Mouse (Mus musculus) heart, adult 2 months (tissue): Measurements from ENCODE around the gene Itgb2l. TPM values are rescaled to one million over a fixed set of nuclear protein-coding genes. Genes with fewer than 3 reads are reported as not detected.
A peak's percentile ranks its signal among the peaks of the same experiment; 100 is the strongest.

ENCODE experiments used
- DNase-seq, 2 experiments: peaks; one replicate each; pipeline ENCODE4 v3.0.0; 2021
- H3K27ac ChIP-seq: fragments of 200-600 bp; 2 replicates; pipeline ENCODE4 v1.8.1; 2022
- H3K27me3 ChIP-seq: fragments of 200-500 bp; 2 replicates; pipeline ENCODE4 v1.6.1; 2012; ENCODE audit warnings: mild to moderate bottlenecking, low read length, inconsistent platforms, mixed read lengths; ENCODE audit not compliant: control insufficient read depth, insufficient read depth
- H3K36me3 ChIP-seq: fragments of 200-500 bp; 2 replicates; pipeline ENCODE4 v1.6.1; 2012; ENCODE audit warnings: low read length, inconsistent platforms; ENCODE audit not compliant: control insufficient read depth, insufficient read depth
- H3K4me1 ChIP-seq: fragments of 200-500 bp; 2 replicates; pipeline ENCODE4 v1.6.1; 2011; ENCODE audit warnings: low read length; ENCODE audit not compliant: control insufficient read depth, insufficient read depth
- H3K4me3 ChIP-seq: fragments of 200-600 bp; 2 replicates; pipeline ENCODE4 v1.8.1; 2022
- H3K79me2 ChIP-seq: fragments of 200-500 bp; replicated peaks from 2 replicates; pipeline ENCODE4 v1.6.1; 2012; ENCODE audit warnings: mild to moderate bottlenecking, inconsistent platforms, low read length, moderate library complexity, mixed read lengths; ENCODE audit not compliant: control insufficient read depth, insufficient read depth
- H3K9ac ChIP-seq: fragments of 200-500 bp; 2 replicates; pipeline ENCODE4 v1.6.1; 2012; ENCODE audit warnings: low read depth, mild to moderate bottlenecking, control low read depth, inconsistent platforms, low read length, mixed read lengths
- CTCF ChIP-seq: fragments of 200-600 bp; IDR thresholded peaks from 2 replicates; pipeline ENCODE4 v1.8.1; 2022; ENCODE audit warnings: antibody characterized with exemption, mild to moderate bottlenecking, moderate library complexity
- EP300 ChIP-seq: fragments of 200-500 bp; IDR thresholded peaks from 2 replicates; pipeline ENCODE4 v1.6.1; 2011; ENCODE audit warnings: low read depth, low read length, control low read depth; ENCODE audit not compliant: insufficient read depth
- POLR2A ChIP-seq: fragments of 200-500 bp; IDR thresholded peaks from 2 replicates; pipeline ENCODE4 v1.6.1; 2011; ENCODE audit warnings: mild to moderate bottlenecking, low read depth, low read length, control low read depth; ENCODE audit not compliant: insufficient read depth
- WGBS: fragments of 180-500 bp; shearing (Covaris S2); methylation state at CpG from one replicate; pipeline ENCODE4 v1.1.7; 2018; 5-methylcytosine and 5-hydroxymethylcytosine counted together
- intact Hi-C: fragments of 180-260 bp; cut with DNase I; formaldehyde crosslinking; loops from one replicate; pipeline ENCODE4 v1.15.1; 2025
- polyA plus RNA-seq: library from polyadenylated mRNA; depleted of rRNA; stranded (reverse); fragments of >200 nt; gene quantifications from 2 replicates; pipeline ENCODE4 v1.2.3, GENCODE M21; 2012
- total RNA-seq, 2 experiments: library from RNA; stranded (reverse); gene quantifications; 2 replicates each; pipeline ENCODE4 v1.2.3; 2021

The Itgb2l gene
- total and polyA plus RNA-seq, 3 experiments, result not detected

DNA sequence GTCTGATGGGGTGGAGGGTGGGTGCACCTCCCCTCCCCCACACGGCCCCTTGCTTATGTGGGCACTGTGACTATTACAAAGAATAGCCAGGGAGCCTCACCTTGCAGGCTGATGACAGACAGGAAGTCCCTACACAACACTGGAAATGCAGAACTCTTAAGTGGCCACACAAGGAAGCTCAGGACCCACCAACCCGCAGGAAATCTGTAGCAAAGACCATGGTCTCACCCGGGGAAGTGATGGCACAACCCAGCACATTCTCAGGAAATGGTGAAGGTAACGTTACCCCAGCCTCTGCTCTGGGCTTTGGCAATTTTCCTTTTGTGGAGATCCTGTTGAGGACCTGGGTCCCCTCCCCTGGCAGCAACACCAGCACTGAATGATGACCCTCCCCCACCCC, 3.7 kb downstream of the Itgb2l start:
- no peaks in the 10 kb centered on the region for H3K36me3 ChIP-seq
- H3K4me3 ChIP-seq, result no peak overlapping the region
- H3K27ac ChIP-seq, result no peak overlapping the region
- no peaks in the 10 kb centered on the region for H3K27me3 ChIP-seq
- TF ChIP-seq CTCF, result no peak
- no peak for TF ChIP-seq EP300
- no peak for TF ChIP-seq POLR2A
- no peak for DNase-seq
- no peaks in the 10 kb centered on the region for H3K79me2 ChIP-seq
- H3K9ac ChIP-seq, result no peak overlapping the region
- no peaks in the 10 kb centered on the region for H3K4me1 ChIP-seq
- intact Hi-C loops, result no loop called here
- 59% methylated on average over 4 of the region's 4 CpGs for WGBS

DNA sequence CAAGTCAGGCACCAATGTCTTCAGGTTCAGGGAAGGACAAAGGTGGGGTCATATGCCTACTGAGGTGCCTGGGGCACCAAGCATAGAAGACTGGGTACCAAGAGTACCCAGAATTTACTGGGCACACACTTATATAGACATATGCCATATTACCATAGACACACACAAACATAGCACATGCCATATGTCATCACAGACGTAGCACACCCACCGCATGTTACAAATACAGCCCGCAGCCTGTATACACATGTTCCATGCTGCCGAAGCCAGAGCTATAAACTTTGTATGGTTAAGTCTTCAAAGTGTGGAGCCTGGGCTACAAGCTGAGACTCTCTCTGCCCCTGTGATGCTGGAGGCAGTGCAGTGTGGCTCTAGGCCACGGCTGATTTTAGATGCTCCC, 4.5 kb downstream of the Itgb2l start:
- H3K79me2 ChIP-seq, result no peaks in the 10 kb centered on the region
- no peaks in the 10 kb centered on the region for H3K27me3 ChIP-seq
- no peaks in the 10 kb centered on the region for H3K36me3 ChIP-seq
- intact Hi-C loops, result no loop called here
- no peak for DNase-seq
- H3K4me1 ChIP-seq, result no peaks in the 10 kb centered on the region
- no peak for TF ChIP-seq POLR2A
- no peak for TF ChIP-seq CTCF
- no peak for TF ChIP-seq EP300
- H3K27ac ChIP-seq, result no peak overlapping the region
- whole genome bisulfite sequencing, result 88% methylated on average over 5 of the region's 5 CpGs
- H3K9ac ChIP-seq, result no peak overlapping the region
- no peak overlapping the region for H3K4me3 ChIP-seq

DNA sequence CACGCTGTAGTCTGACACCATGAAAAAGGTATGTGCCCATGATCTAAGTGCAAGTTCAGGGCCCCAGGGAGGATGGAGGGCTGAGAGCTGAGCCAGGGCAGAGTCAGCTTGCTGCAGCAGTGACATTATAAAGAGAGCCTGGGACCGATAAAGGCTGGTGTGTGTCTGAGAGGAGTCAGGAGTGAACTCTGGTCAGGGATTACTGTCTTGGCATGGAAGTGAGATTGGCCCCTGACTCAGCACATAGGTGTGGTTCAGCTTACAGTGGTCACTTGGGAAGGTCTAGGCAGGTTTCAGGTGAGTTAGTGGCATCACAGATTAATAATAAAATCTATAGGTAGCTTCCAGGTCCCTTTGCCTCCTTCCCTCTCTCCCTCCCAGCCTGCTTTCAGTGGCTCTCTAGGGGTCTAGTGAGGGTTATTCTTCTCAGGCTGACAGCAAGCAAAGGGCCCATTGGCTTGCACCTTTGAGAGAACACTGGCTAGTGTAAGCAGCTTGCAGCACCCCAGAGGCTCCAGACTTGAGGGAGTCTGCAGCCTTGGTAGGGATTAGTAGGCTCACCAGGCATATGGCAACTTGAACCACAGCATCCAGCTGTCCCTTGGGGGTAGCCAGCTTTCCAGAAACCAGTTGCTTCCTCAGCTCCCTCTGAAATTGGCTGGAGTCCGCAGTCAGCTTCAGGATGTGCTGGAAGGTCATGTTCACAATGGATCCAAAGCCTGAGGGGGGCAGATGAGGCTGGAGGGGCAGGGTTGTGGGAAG, 9.2 kb downstream of the Itgb2l start:
- no peaks in the 10 kb centered on the region for H3K27me3 ChIP-seq
- 60% methylated on average over 3 of the region's 3 CpGs for WGBS
- H3K79me2 ChIP-seq, result no peaks in the 10 kb centered on the region
- H3K4me1 ChIP-seq, result no peaks in the 10 kb centered on the region
- no peak overlapping the region for H3K9ac ChIP-seq
- TF ChIP-seq EP300, result no peak
- no peak for TF ChIP-seq CTCF
- no peak for TF ChIP-seq POLR2A
- intact Hi-C loops, result no loop called here
- H3K36me3 ChIP-seq, result no peaks in the 10 kb centered on the region
- no peak overlapping the region for H3K4me3 ChIP-seq
- H3K27ac ChIP-seq, result no peak overlapping the region
- DNase-seq, result peak in 1 of 2 experiments; percentile 7

DNA sequence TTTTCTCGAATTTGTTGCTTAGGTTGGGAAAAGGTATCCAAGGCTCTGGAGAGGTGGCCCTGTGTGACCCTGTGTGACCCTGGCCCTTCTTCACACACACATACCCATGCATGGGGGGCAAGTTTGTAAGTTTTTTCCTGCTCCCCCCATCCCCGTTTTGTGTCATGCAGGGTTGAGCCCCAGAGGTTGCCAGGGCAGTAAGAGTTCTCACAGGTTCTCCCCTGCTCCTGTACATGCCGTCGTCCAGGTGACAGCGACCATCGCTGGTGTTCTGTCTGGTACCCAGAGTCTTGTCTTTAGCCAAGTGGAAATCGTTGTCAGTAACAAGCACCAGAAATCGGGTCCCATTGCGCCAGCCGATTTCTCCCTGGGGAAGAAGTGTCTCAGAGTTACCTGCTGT, 10.2 kb downstream of the Itgb2l start:
- no peaks in the 10 kb centered on the region for H3K27me3 ChIP-seq
- H3K27ac ChIP-seq, result no peak overlapping the region
- no peak overlapping the region for H3K9ac ChIP-seq
- TF ChIP-seq POLR2A (no peak), CTCF (no peak), EP300 (no peak)
- intact Hi-C loops, result no loop called here
- peak in 1 of 2 experiments; percentile 8 for DNase-seq
- H3K4me3 ChIP-seq, result no peak overlapping the region
- H3K4me1 ChIP-seq, result no peaks in the 10 kb centered on the region
- WGBS, result 80% methylated on average over 10 of the region's 10 CpGs
- no peaks in the 10 kb centered on the region for H3K79me2 ChIP-seq
- no peaks in the 10 kb centered on the region for H3K36me3 ChIP-seq

DNA sequence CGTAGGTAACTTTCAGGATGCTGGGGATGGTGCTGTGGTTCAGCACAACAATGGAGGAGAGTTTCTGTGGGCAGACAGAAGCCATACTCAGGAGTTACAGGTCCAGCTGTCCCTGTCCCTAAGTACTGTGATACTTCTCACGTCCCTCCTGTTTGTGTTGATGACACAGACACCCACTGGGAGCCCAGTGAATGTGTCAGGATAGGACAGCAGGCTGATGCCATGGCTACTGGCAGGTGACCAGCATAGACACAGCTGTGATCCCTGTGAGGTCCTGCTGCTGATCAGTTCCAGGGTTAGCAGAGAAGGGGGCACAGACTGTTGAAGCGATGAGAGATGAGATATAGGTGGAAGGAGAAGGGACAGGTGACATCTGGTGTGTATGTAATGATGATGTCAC, 14.4 kb downstream of the Itgb2l start:
- Histone ChIP-seq H3K36me3 (no peaks in the 10 kb centered on the region), H3K4me3 (no peak overlapping the region), H3K27ac (no peak overlapping the region), H3K27me3 (no peaks in the 10 kb centered on the region), H3K79me2 (no peaks in the 10 kb centered on the region), H3K9ac (no peak overlapping the region), H3K4me1 (no peaks in the 10 kb centered on the region)
- no peak for TF ChIP-seq EP300
- no peak for DNase-seq
- WGBS, result 59% methylated on average over 3 of the region's 3 CpGs
- intact Hi-C loops, result no loop called here

DNA sequence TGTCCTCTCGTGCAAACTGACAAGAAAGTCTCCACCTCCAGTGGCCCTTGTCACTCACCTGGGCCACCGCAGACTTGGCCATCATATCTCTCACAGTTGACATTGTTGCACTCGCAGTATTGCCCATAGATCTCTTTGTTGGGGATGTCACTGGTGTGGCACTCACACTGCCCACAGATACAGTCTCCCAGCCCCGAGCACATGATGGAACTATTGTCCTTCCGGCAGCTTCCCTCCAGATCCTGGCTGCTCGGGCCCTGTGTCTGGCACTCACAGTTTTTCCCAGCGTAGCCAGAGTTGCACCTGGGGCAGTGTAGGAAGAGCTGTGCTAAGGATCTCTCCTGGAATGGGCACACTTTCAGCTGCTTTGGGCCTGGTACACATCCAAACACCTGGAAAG, 16.7 kb downstream of the Itgb2l start:
- WGBS, result 78% methylated on average over 7 of the region's 7 CpGs
- intact Hi-C loops, result no loop called here
- TF ChIP-seq POLR2A, result no peak
- TF ChIP-seq CTCF, result no peak
- no peak for TF ChIP-seq EP300
- H3K9ac ChIP-seq, result no peak overlapping the region
- H3K27ac ChIP-seq, result no peak overlapping the region
- H3K27me3 ChIP-seq, result no peaks in the 10 kb centered on the region
- no peak overlapping the region for H3K4me3 ChIP-seq
- H3K79me2 ChIP-seq, result no peaks in the 10 kb centered on the region
- H3K4me1 ChIP-seq, result no peaks in the 10 kb centered on the region
- no peak for DNase-seq
- H3K36me3 ChIP-seq, result no peaks in the 10 kb centered on the region
